Mouse (Mus musculus) urinary bladder, postnatal 36 days (tissue): ENCODE results near the gene Tigd3.

ENCODE experiments used
- DNase-seq, 2 experiments: peaks; one replicate each; pipeline ENCODE4 v3.0.0; 2022; ENCODE audit warnings: low spot score in 2 of 2, mixed read lengths in 1 of 2

The Tigd3 gene

GRCm38 (mm10) chr19:5877618-5878361, 16.2 kb downstream of the Tigd3 start, which contains the start of gene Slc25a45:
Slc25a45 (plus strand) TSS chr19:5877808.
- peak; percentile 69 to 80 for DNase-seq

DNA sequence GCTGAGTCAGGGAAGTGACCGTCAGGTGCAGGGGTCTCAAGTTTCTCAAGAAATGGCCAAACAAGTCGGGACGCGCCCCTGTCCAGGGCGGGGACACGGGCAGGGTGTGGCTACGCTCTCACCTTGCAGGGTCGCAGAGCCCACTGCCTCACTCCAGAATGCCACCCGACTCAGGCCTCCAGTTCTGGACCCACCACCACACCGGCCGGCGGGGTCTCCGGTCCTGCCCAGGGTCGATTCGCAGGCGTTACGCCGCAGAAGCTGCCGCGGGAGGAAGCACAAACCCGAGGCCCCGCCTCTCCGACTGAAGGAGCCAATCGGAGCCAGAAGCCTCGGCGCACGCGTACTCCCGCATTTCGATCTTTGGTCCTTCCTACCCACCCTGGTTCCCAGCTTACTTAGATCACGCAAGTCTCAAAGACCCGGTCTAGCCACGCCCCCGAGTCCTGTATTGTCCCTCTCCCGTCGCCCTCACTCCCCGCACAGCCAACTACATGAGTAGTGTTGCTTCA, 18.9 kb downstream of the Tigd3 start, which contains the start of gene Frmd8:
TSS of gene Frmd8 (minus strand) at position 306 of the 512 bp plus-strand sequence.
- DNase-seq, result peak; percentile 90 to 93

GRCm38 (mm10) chr19:5874391-5874968, 19.5 kb downstream of the Tigd3 start:
- DNase-seq, result no peak

DNA sequence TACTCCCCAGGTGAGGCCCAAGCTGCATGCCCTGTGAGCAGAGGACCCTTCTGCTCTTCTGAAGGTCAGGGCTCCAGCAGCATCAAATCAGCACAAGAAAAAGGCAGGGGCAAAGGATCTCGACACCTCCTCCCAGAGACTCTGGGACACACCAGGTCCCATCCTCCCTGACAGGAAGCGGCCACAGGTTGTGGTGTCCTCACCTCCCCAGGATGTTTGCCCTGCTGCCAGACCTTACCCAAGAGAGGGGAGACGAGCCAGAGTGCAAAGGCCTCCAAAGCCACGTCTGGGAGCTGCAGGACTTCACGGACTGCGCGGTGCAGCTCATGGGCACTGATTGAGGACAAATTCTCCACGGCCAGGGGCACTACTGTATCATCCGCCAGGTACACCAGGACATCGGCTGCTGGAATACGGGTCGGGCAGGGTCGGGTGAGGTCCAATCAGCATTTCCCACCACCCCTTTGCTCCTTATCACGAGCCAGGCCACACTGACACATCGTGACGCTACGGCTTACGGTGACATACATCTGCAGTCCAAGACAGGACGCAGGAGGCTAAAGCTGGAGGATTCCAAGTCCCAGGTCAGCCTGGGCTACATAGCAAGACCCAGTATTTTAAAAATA, 20.9 kb downstream of the Tigd3 start:
- no peak for DNase-seq

DNA sequence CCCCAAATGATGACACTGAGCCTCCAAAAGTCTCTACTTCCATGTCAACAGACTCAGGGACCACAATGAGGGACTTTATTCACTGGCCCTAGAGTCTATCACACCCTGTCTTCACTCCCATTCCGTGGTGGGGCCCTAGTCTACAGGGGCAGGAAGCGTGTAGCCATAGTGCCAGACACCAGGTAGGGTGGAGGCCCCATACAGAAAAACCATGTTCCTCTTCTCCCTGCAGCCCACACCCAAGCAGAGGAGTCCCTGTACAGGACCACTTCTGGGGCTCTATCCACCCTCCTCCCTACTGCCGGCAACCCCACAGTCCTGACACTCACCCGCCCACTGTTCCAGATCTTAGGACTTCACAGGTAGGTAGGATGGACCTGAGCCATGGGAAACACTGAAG, 21.4 kb downstream of the Tigd3 start:
- DNase-seq, result no peak

DNA sequence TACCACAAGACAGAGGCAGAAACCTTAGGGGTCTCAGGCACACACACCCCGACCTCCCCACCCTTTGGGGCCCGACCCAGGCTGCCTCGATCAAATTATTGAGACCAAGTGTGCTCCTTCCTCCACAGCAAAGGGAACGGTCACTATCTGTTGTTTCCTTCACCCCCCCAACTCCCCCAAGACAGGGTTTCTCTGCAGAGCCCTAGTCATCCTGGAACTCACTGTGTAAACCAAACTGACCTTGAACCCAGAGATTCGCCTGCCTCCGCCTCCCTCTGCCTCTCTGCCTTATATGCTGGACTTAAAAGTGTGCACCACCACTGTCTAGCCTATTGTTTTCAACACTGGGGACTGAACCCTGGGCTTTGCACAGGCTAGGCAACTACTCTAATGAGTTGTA, 22.3 kb downstream of the Tigd3 start:
- DNase-seq, result no peak

DNA sequence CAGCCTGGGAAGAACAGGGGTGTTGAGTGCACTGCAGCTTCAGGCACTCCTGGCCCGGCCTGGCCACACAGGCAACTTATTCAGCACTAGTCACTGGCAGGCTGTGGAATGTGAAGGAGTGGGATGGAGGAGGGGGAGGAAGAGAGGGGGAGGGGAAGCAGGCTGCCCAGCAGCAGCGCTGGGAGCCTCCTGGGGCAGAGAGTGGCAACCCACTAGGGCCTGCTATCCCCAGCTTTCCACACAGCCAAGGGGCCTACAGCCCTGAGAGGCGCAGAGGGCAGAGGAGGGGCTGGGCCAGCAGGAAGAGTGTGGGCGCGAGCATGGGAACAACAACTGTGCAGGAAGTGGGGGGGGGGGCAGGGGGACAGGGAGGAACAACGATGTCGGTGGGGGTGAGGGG, 22.7 kb downstream of the Tigd3 start:
- DNase-seq, result no peak

- DNase-seq, result no peak
Observed at GRCm38 (mm10) chr19:5868096-5868495, 25.9 kb downstream of the Tigd3 start.

GRCm38 (mm10) chr19:5864710-5865398, 29.1 kb downstream of the Tigd3 start:
- DNase-seq, result no peak

GRCm38 (mm10) chr19:5863776-5864175, 30.2 kb downstream of the Tigd3 start:
- no peak for DNase-seq

DNA sequence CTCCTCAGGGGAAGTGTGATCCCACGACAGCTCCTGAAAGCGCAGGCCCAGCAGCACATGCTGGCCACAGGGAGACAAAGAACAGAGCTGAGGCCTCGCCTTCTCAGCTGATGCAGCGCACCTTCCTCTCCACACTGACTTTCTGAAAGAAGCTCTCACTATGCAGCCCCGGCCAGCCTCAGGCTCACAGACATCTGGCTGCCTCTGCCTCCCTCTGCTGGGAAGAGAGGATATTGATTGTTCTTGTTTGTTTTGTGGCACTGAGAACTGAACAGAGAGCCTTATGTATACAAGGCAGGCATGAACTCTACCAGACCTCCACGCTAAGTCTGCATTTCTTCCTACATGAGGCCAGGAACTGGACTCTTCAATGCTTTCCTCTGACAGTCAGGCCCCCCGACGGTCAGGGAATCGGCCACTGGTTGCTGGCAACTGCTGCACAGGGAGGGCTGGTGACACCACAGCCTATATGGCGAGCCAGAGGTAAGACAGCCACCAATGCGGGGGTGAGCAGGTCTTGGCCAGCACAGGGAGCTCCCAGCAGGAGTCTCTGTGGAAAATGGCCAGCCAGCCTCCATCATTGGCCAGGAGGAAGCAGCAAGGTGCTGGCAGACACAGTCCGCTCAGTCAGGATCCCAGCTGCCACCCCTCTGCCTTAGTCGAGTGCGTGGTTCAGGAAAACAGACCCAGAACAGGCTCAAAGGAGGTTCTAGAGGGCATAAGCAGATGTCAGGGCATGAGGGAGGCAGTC, 31.4 kb downstream of the Tigd3 start:
- no peak for DNase-seq

DNA sequence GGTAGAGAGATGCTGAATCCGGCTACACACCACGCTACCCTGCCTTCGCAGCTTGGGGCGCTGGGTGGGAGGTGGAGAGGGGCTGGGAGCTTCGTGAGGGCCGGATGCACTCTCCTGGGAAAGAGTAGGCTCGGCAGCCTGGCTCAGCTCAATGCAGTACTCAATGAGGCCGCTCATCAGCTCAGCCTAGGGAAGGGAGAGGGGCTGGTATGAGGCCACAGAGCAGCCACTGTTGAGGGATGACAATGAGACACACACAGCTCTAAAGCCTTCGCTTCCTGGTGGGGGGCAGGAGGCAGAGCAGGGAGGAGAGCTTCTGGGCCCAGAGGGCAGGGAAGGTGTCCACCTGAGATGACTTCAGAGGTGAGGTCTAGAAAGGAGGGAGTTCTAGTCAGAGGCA, 37.3 kb downstream of the Tigd3 start:
- no peak for DNase-seq

- DNase-seq, result no peak
Observed at GRCm38 (mm10) chr19:5852035-5852722, 41.8 kb downstream of the Tigd3 start.

GRCm38 (mm10) chr19:5851481-5851971, 42.4 kb downstream of the Tigd3 start:
- no peak for DNase-seq

GRCm38 (mm10) chr19:5850860-5851259, 43.1 kb downstream of the Tigd3 start:
- no peak for DNase-seq

DNA sequence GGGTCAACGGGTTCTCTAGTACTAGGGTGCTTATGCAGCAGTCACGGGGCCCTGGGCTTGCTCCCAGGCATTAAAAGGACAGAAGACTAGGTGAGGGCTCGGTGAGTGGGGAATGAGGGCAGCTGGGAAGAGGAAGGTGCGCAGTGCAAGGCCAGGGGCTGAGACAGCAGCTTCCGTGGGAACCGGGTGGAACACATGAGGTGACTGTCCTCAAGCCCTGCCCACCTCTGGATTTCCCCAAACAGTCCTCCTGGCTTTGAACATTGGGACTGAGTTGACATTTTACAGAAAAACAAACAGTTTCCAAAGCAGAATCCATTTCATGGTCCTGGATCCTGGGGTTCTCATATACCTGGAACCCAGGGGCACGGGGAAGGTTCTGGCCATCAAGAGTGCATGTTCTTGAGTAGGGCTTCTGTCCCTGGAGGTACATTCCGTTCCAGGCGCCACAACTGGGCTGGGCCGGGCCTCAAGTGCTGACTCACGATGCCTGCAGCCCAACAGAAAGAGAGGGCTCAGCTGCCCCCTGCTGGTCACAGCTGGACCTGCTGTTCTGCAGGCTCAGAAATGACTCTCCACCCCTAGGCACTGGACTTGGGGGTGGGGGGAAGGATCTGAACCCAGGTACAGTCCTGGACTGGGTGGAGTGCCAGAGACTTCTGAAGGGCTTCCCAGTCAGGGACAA, 44.0 kb downstream of the Tigd3 start:
- DNase-seq, result peak; percentile 92 to 96

DNA sequence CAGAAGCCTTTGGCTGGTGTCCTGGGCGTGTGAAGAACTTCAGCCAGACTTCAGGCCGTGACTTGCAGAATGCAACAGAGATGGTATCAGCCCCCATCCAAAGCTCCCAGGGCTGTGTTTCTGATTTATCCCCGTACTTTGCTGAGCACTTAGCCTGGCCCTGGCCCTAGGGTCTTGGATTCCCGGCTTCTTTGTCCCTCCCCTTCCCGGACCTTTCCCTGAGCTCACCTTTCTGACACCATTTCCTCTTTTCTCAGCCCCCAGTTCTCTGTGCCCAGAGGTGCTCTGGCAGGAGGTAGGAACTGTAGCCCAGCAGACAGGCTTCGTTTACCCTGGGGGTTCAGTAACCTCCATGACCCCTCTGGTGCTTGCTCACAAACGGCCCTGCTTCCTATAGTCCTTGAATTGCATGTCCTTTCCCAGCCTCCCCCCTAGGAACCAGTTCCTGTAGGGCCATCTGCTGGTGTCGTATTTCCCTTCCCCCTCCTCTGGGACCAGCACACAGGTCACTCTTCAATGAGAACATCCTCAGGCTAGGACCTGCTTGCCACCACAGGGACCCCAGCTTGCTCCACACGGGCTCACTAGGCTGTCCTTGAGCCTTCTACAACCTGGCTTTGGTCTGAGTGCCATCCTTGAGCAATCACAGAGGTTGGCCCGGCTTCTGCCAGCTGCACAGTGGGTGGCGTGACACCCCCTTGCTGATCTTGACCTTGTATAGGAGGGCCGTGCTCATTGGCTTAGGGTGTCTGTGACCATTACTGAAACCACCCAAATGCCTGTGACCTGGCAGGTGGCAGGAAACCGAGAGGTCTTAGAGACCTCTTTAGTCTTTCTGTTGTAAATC, 44.9 kb downstream of the Tigd3 start:
- peak; percentile 56 to 65 for DNase-seq

GRCm38 (mm10) chr19:5848032-5848825, 45.7 kb downstream of the Tigd3 start:
- peak in 1 of 2 experiments; percentile 76 for DNase-seq
